ENCODE assay signal across 8 mouse cellular contexts in genomic region chr11:86201901-86202675, GRCm38 (mm10). TPM values are rescaled to one million over a fixed set of nuclear protein-coding genes. Genes with fewer than 3 reads are reported as not detected.
DNase-seq lines count a peak whose midpoint lies in the region; ATAC-seq and TF ChIP-seq lines count a peak whose summit lies in the region.

No protein-coding gene starts in this region.

- 57% methylated on average over 16 of the region's 16 CpGs for WGBS in forebrain, embryonic 14.5 days
- WGBS in intestine, postnatal 0 days, result 25% methylated on average over 16 of the region's 16 CpGs

- peaks cover 35% of the 10 kb centered on the region for H3K36me3 ChIP-seq in forebrain, embryonic 14.5 days (ENCODE audit: control insufficient read depth, insufficient read depth, low read length)
- peaks cover 28% of the 10 kb centered on the region for H3K36me3 ChIP-seq in intestine, postnatal 0 days (ENCODE audit: control insufficient read depth, insufficient read depth)

- peak overlapping the region; percentile 47; the same call in 1 of the 2 replicates for H3K27ac ChIP-seq in left cerebral cortex, adult 2 months
- H3K27ac ChIP-seq in forebrain, embryonic 14.5 days (ENCODE audit: low read depth, low read length), result 0 out of 2 replicates have a peak overlapping the region, but pooled peaks have one; percentile 61
- H3K27ac ChIP-seq in intestine, postnatal 0 days (ENCODE audit: low read depth, low read length), result peak overlapping the region; percentile 95; the same call in 1 of the 2 replicates

- no peak for ATAC-seq in forebrain, embryonic 14.5 days
- ATAC-seq in intestine, postnatal 0 days, result no peak

- H3K4me1 ChIP-seq in forebrain, embryonic 14.5 days (ENCODE audit: control insufficient read depth, insufficient read depth, low read length), result peaks cover 4% of the 10 kb centered on the region; the same call in 1 of the 2 replicates
- 0 out of 2 replicates have a peak, but pooled peaks cover 2% of the 10 kb centered on the region for H3K4me1 ChIP-seq in intestine, postnatal 0 days (replicated peaks; ENCODE audit: control insufficient read depth, insufficient read depth, low read length)

- H3K9me3 ChIP-seq in forebrain, embryonic 14.5 days (replicated peaks; ENCODE audit: control insufficient read depth, low read length), result no peaks in the 10 kb centered on the region; the same call in 1 of the 2 replicates
- H3K9me3 ChIP-seq in intestine, postnatal 0 days (ENCODE audit: control insufficient read depth), result no peaks in the 10 kb centered on the region

- peak overlapping the region; percentile 89 for H3K4me3 ChIP-seq in left cerebral cortex, adult 2 months
- H3K4me3 ChIP-seq in forebrain, embryonic 14.5 days (ENCODE audit: low read depth, low read length), result peak overlapping the region; percentile 76
- H3K4me3 ChIP-seq in intestine, postnatal 0 days (ENCODE audit: low read depth, low read length), result peak overlapping the region; percentile 88

- no peak for TF ChIP-seq CTCF in left cerebral cortex, adult 2 months (IDR thresholded peaks at IDR 0.05)
- TF ChIP-seq CTCF in intestine, postnatal 0 days (IDR thresholded peaks at IDR 0.05; ENCODE audit: low read depth), result no peak

- intact Hi-C loops in left cerebral cortex, adult 2 months (cut with DNase I), result no loop called here

- no peak for DNase-seq in left cerebral cortex, adult 2 months (ENCODE audit: extremely low spot score in 1 of 2, low spot score in 2 of 2)
- DNase-seq in left cerebral cortex, adult 18-20 months (ENCODE audit: low spot score in 2 of 2), result no peak
- peak; percentile 39 for DNase-seq in c-Kit-negative CD71-positive TER-119-positive erythroid progenitor cells, embryonic 14.5 days (ENCODE audit: low read depth, low spot score)
- DNase-seq in forebrain, embryonic 14.5 days (ENCODE audit: low spot score), result peak; percentile 17
- DNase-seq in mesoderm, embryonic 11.5 days (ENCODE audit: low read depth, low spot score), result peak; percentile 12
- peak; percentile 18 for DNase-seq in thymus, postnatal 0 days (ENCODE audit: low spot score)
- no peak for DNase-seq in layer of hippocampus, postnatal 25 days (ENCODE audit: extremely low spot score in 1 of 2, low spot score in 1 of 2)

- H3K9ac ChIP-seq in forebrain, embryonic 14.5 days (ENCODE audit: low read length), result peak overlapping the region; percentile 80
- H3K9ac ChIP-seq in intestine, postnatal 0 days (ENCODE audit: low read depth, low read length), result peak overlapping the region; percentile 83

- no peaks in the 10 kb centered on the region for H3K27me3 ChIP-seq in forebrain, embryonic 14.5 days (replicated peaks; ENCODE audit: control insufficient read depth, insufficient read depth, low read length)
- no peaks in the 10 kb centered on the region for H3K27me3 ChIP-seq in intestine, postnatal 0 days (replicated peaks; ENCODE audit: control insufficient read depth, insufficient read depth, low read length)

- peak overlapping the region; percentile 71 for H3K4me2 ChIP-seq in forebrain, embryonic 14.5 days (ENCODE audit: low read length)
- H3K4me2 ChIP-seq in intestine, postnatal 0 days (replicated peaks; ENCODE audit: low read depth), result peak overlapping the region; percentile 81

RNA-seq across cellular contexts. Expression of gene Brip1, which starts 1.1 kb away (rescaled TPM):
- under 1 TPM; 0.12 to 0.20 TPM for total RNA-seq in left cerebral cortex, adult 2 months (2021)
- under 1 TPM; 0.09 to 0.19 TPM for total RNA-seq in left cerebral cortex, adult 18-20 months (2021)
- 3.5 and 3.7 TPM in 2 replicates for polyA plus RNA-seq in forebrain, embryonic 14.5 days (2014; fragmentation: Nextera tagmentation; extraction: Ambion mirVana)
- polyA plus RNA-seq in intestine, postnatal 0 days (2015; fragmentation: Nextera tagmentation; extraction: Ambion mirVana), result 3.6 and 4.9 TPM in 2 replicates
- polyA plus RNA-seq in thymus, postnatal 0 days (2015; fragmentation: Nextera tagmentation; extraction: Ambion mirVana), result 10.3 and 11.3 TPM in 2 replicates
- under 1 TPM in 1 of 2 experiments, not detected in 1; 0.22 TPM for total RNA-seq in layer of hippocampus, postnatal 25 days (2021)

RNA-seq across cellular contexts. Expression of gene Ints2, which starts 55.3 kb away (rescaled TPM):
- 10 to 100 TPM; 25.3 to 27.6 TPM for total RNA-seq in left cerebral cortex, adult 2 months (2021)
- 10 to 100 TPM; 20.2 to 20.5 TPM for total RNA-seq in left cerebral cortex, adult 18-20 months (2021)
- polyA plus RNA-seq in forebrain, embryonic 14.5 days (2014; fragmentation: Nextera tagmentation; extraction: Ambion mirVana), result 24.8 and 28.4 TPM in 2 replicates
- 4.1 and 5.2 TPM in 2 replicates for polyA plus RNA-seq in intestine, postnatal 0 days (2015; fragmentation: Nextera tagmentation; extraction: Ambion mirVana)
- polyA plus RNA-seq in thymus, postnatal 0 days (2015; fragmentation: Nextera tagmentation; extraction: Ambion mirVana), result 18.4 and 19.1 TPM in 2 replicates
- total RNA-seq in layer of hippocampus, postnatal 25 days (2021), result 10 to 100 TPM; 21.8 to 23.1 TPM

Comparison
In these comparisons a context has a peak if more than half of its experiments do, and no peak if none do; other contexts are left out.
1. DNase-seq: peak in c-Kit-negative CD71-positive TER-119-positive erythroid progenitor cells, embryonic 14.5 days (single experiment), forebrain, embryonic 14.5 days (single experiment), mesoderm, embryonic 11.5 days (single experiment) and thymus, postnatal 0 days (single experiment); none in left cerebral cortex, adult 2 months (0 of 2), left cerebral cortex, adult 18-20 months (0 of 2) and layer of hippocampus, postnatal 25 days (0 of 2).
2. Peak in every context shown above with its lines, with median percentiles within 50 percentile points of each other: H3K27ac ChIP-seq and H3K4me3 ChIP-seq.